Mouse (Mus musculus) CH12.LX (cell line): ENCODE measurements around the gene Suds3. TPM values are rescaled to one million over a fixed set of nuclear protein-coding genes. Genes with fewer than 3 reads are reported as not detected.

ENCODE experiments used
- DNase-seq: peaks from one replicate; pipeline ENCODE4 v3.0.0-alpha.2; 2013; ENCODE audit errors: extremely low read depth
- H3K27ac ChIP-seq: 2 replicates; pipeline ENCODE4 v1.5.1; 2012; ENCODE audit warnings: low read depth, mild to moderate bottlenecking, control low read depth, moderate library complexity; ENCODE audit not compliant: insufficient read depth
- H3K27me3 ChIP-seq: replicated peaks from 2 replicates; pipeline ENCODE3; 2012; ENCODE audit warnings: inconsistent platforms
- H3K36me3 ChIP-seq, 2 experiments: replicated peaks in 1 of 2; 2 replicates each; pipeline versions ENCODE3 to v1.6.1; 2012; ENCODE audit warnings: inconsistent platforms in 1 of 2, low read length in 1 of 2, mild to moderate bottlenecking in 1 of 2, mixed read lengths in 1 of 2, moderate library complexity in 1 of 2; ENCODE audit not compliant: control insufficient read depth in 1 of 2, insufficient read depth in 1 of 2
- H3K4me1 ChIP-seq, 2 experiments: 2 replicates each; pipeline ENCODE4 v1.6.1; 2012; ENCODE audit warnings: inconsistent platforms in 1 of 2, moderate library complexity in 1 of 2; ENCODE audit not compliant: insufficient read depth in 2 of 2, control insufficient read depth in 1 of 2
- H3K4me2 ChIP-seq: 2 replicates; pipeline ENCODE4 v1.6.1; 2012; ENCODE audit warnings: low read depth, mild to moderate bottlenecking, control low read depth; ENCODE audit not compliant: poor library complexity, insufficient read depth, severe bottlenecking
- H3K4me3 ChIP-seq, 3 experiments: fragments of 150-350 bp in 1 of 3; sonication (generic) in 1 of 3; replicated peaks in 1 of 3; 2 replicates each; pipeline versions ENCODE3 to v1.5.1; 2011 to 2012; ENCODE audit warnings: low read depth in 2 of 3, low read length in 2 of 3, mild to moderate bottlenecking in 2 of 3, moderate library complexity in 2 of 3, control low read depth in 1 of 3, improper control_type of control experiment in 1 of 3, inconsistent platforms in 1 of 3, mixed read lengths in 1 of 3; ENCODE audit not compliant: poor library complexity in 1 of 3
- H3K79me2 ChIP-seq: replicated peaks from 2 replicates; pipeline ENCODE4 v1.6.1; 2012; ENCODE audit warnings: mild to moderate bottlenecking, moderate library complexity; ENCODE audit not compliant: control insufficient read depth, poor library complexity, insufficient read depth, severe bottlenecking; ENCODE audit errors: extremely low read depth
- H3K9ac ChIP-seq: 2 replicates; pipeline ENCODE4 v1.6.1; 2012; ENCODE audit warnings: low read depth, mild to moderate bottlenecking, control low read depth, moderate library complexity; ENCODE audit not compliant: insufficient read depth
- H3K9me3 ChIP-seq: replicated peaks from 2 replicates; pipeline ENCODE3; 2012; ENCODE audit warnings: low read length, inconsistent platforms, mixed read lengths
- BHLHE40 ChIP-seq: IDR thresholded peaks from 2 replicates; pipeline ENCODE4 v1.6.1; 2011; ENCODE audit warnings: mild to moderate bottlenecking, low read depth, low read length, improper control_type of control experiment
- CHD1 ChIP-seq: IDR thresholded peaks from 2 replicates; pipeline ENCODE4 v1.6.1; 2012; ENCODE audit warnings: low read depth, low read length, improper control_type of control experiment, inconsistent platforms
- CHD2 ChIP-seq: IDR thresholded peaks from 2 replicates; pipeline ENCODE4 v1.6.1; 2011; ENCODE audit warnings: low read length, improper control_type of control experiment
- ELF1 ChIP-seq: IDR thresholded peaks from 2 replicates; pipeline ENCODE4 v1.6.1; 2014; ENCODE audit warnings: low read depth, mild to moderate bottlenecking, inconsistent platforms, low read length, improper control_type of control experiment
- EP300 ChIP-seq: IDR thresholded peaks from 2 replicates; pipeline ENCODE4 v1.6.1; 2011; ENCODE audit warnings: low read length, improper control_type of control experiment
- ETS1 ChIP-seq: conservative IDR thresholded peaks from 2 replicates; pipeline ENCODE4 v1.6.1; 2012; ENCODE audit warnings: low read depth, mild to moderate bottlenecking, inconsistent platforms, low read length, improper control_type of control experiment, moderate library complexity
- GABPA ChIP-seq: IDR thresholded peaks from 2 replicates; pipeline ENCODE4 v1.6.1; 2012; ENCODE audit warnings: low read depth, low read length, improper control_type of control experiment, inconsistent platforms; ENCODE audit not compliant: insufficient replicate concordance
- HCFC1 ChIP-seq: IDR thresholded peaks from 2 replicates; pipeline ENCODE4 v1.6.1; 2012; ENCODE audit warnings: low read depth, mild to moderate bottlenecking, inconsistent platforms, low read length, improper control_type of control experiment
- JUN ChIP-seq: IDR thresholded peaks from 2 replicates; pipeline ENCODE4 v1.6.1; 2011; ENCODE audit warnings: low read depth, mild to moderate bottlenecking, low read length, improper control_type of control experiment, moderate library complexity; ENCODE audit not compliant: insufficient read depth
- JUND ChIP-seq: conservative IDR thresholded peaks from 2 replicates; pipeline ENCODE4 v1.6.1; 2011; ENCODE audit warnings: low read depth, low read length, improper control_type of control experiment
- MAFK ChIP-seq: IDR thresholded peaks from 2 replicates; pipeline ENCODE4 v1.6.1; 2011; ENCODE audit warnings: low read length, improper control_type of control experiment; ENCODE audit not compliant: insufficient replicate concordance
- MAZ ChIP-seq: IDR thresholded peaks from 2 replicates; pipeline ENCODE4 v1.6.1; 2012; ENCODE audit warnings: low read depth, mild to moderate bottlenecking, inconsistent platforms, low read length, improper control_type of control experiment, moderate library complexity
- MEF2A ChIP-seq: IDR thresholded peaks from 2 replicates; pipeline ENCODE4 v1.6.1; 2014; ENCODE audit warnings: low read depth, mild to moderate bottlenecking, inconsistent platforms, low read length, improper control_type of control experiment, borderline replicate concordance
- MXI1 ChIP-seq: IDR thresholded peaks from 2 replicates; pipeline ENCODE4 v1.6.1; 2011; ENCODE audit warnings: mild to moderate bottlenecking, low read depth, low read length, improper control_type of control experiment
- NRF1 ChIP-seq: IDR thresholded peaks from 2 replicates; pipeline ENCODE4 v1.6.1; 2014; ENCODE audit warnings: low read depth, mild to moderate bottlenecking, inconsistent platforms, low read length, improper control_type of control experiment, moderate library complexity
- POLR2A ChIP-seq: IDR thresholded peaks from 2 replicates; pipeline ENCODE4 v1.6.1; 2011; ENCODE audit warnings: low read depth, mild to moderate bottlenecking, improper control_type of control experiment, low read length
- POLR2AphosphoS2 ChIP-seq: IDR thresholded peaks from 2 replicates; pipeline ENCODE4 v1.6.1; 2011; ENCODE audit warnings: low read depth, low read length, improper control_type of control experiment
- RAD21 ChIP-seq: IDR thresholded peaks from 2 replicates; pipeline ENCODE4 v1.6.1; 2011; ENCODE audit warnings: low read depth, mild to moderate bottlenecking, low read length, improper control_type of control experiment, moderate library complexity
- RCOR1 ChIP-seq: conservative IDR thresholded peaks from 2 replicates; pipeline ENCODE4 v1.6.1; 2012; ENCODE audit warnings: low read depth, mild to moderate bottlenecking, inconsistent platforms, low read length, improper control_type of control experiment
- SMC3 ChIP-seq: IDR thresholded peaks from 2 replicates; pipeline ENCODE4 v1.6.1; 2011; ENCODE audit warnings: low read depth, low read length, improper control_type of control experiment
- TBP ChIP-seq: conservative IDR thresholded peaks from 2 replicates; pipeline ENCODE4 v1.6.1; 2011; ENCODE audit warnings: low read depth, low read length, improper control_type of control experiment
- TCF12 ChIP-seq: IDR thresholded peaks from 2 replicates; pipeline ENCODE4 v1.6.1; 2014; ENCODE audit warnings: low read depth, mild to moderate bottlenecking, inconsistent platforms, low read length, improper control_type of control experiment
- UBTF ChIP-seq: IDR thresholded peaks from 2 replicates; pipeline ENCODE4 v1.6.1; 2012; ENCODE audit warnings: low read depth, mild to moderate bottlenecking, inconsistent platforms, low read length, improper control_type of control experiment, moderate library complexity
- USF2 ChIP-seq: conservative IDR thresholded peaks from 2 replicates; pipeline ENCODE4 v1.6.1; 2011; ENCODE audit warnings: low read depth, low read length, improper control_type of control experiment
- ZC3H11A ChIP-seq: IDR thresholded peaks from 2 replicates; pipeline ENCODE4 v1.6.1; 2012; ENCODE audit warnings: low read depth, mild to moderate bottlenecking, inconsistent platforms, low read length, improper control_type of control experiment
- ZKSCAN1 ChIP-seq: IDR thresholded peaks from 2 replicates; pipeline ENCODE4 v1.6.1; 2012; ENCODE audit warnings: low read depth, inconsistent platforms, low read length, improper control_type of control experiment, borderline replicate concordance
- ZMIZ1 ChIP-seq: IDR thresholded peaks from 2 replicates; pipeline ENCODE4 v1.6.1; 2012; ENCODE audit warnings: low read depth, mild to moderate bottlenecking, inconsistent platforms, low read length, improper control_type of control experiment
- ZNF384 ChIP-seq: IDR thresholded peaks from 2 replicates; pipeline ENCODE4 v1.6.1; 2012; ENCODE audit warnings: low read depth, low read length, improper control_type of control experiment, inconsistent platforms
- dilution Hi-C: fragments of 300-500 bp; cut with MboI; formaldehyde crosslinking; loops from 2 replicates; pipeline ENCODE4 v1.14.3; 2020; ENCODE audit warnings: low sequenced_read_pairs; ENCODE audit not compliant: extremely low pct_unique_long_range_greater_than_20kb, extremely low pct_ligation_motif_present
- in situ Hi-C: fragments of 300-500 bp; cut with MboI; formaldehyde crosslinking; loops from 3 replicates; pipeline ENCODE4 v1.14.3; 2019; ENCODE audit warnings: low sequenced_read_pairs, low pct_ligation_motif_present, low pct_unique_long_range_greater_than_20kb, mixed read lengths
- polyA plus RNA-seq: library from polyadenylated mRNA; unstranded; fragments of >175 nt; gene quantifications from 2 replicates; pipeline ENCODE4 v1.2.1, GENCODE M21; 2012; ENCODE audit warnings: low read depth; ENCODE audit not compliant: insufficient read length
- total RNA-seq, 2 experiments: library from RNA; depleted of rRNA; stranded (reverse); fragments of 300-350 nt in 1 of 2; fragments of >200 nt in 1 of 2; gene quantifications; 2 replicates each; pipeline ENCODE4 v1.2.3; 2012 to 2014

Gene Suds3
- total and polyA plus RNA-seq, 3 experiments, result 54.2 to 103 (median 68.1) TPM

GRCm38 (mm10) chr5:117159326-117159725 is 43.4 kb upstream of the Suds3 start:
- DNase-seq, result peak; percentile 69
- Histone ChIP-seq H3K9ac (peak overlapping the region; percentile 23; the same call in 1 of the 2 replicates), H3K4me3 (peak overlapping the region in 1 of 3 experiments; percentile 7), H3K79me2 (peaks cover 17% of the 10 kb centered on the region), H3K9me3 (peaks cover 4% of the 10 kb centered on the region), H3K27ac (peak overlapping the region; percentile 98), H3K4me1 (peaks cover 10 to 75% of the 10 kb centered on the region in 2 experiments), H3K27me3 (no peaks in the 10 kb centered on the region), H3K4me2 (peak overlapping the region; percentile 29), H3K36me3 (peaks cover 12 to 35% of the 10 kb centered on the region in 2 experiments)
- in situ Hi-C loops (no loop called here), dilution Hi-C loops (no loop called here)
- TF ChIP-seq RAD21 (no peak), ETS1 (no peak), TCF12 (no peak), BHLHE40 (no peak), UBTF (no peak), JUN (no peak), POLR2A (0 out of 2 replicates have a peak, but pooled peaks have one; percentile 11), RCOR1 (0 out of 2 replicates have a peak, but pooled peaks have one; percentile 37), JUND (no peak)

- H3K27me3 ChIP-seq, result no peaks in the 10 kb centered on the region
- H3K4me3 ChIP-seq, result peak overlapping the region in 1 of 3 experiments; percentile 9
- H3K79me2 ChIP-seq, result peaks cover 17% of the 10 kb centered on the region
- in situ Hi-C loops (no loop called here), dilution Hi-C loops (no loop called here)
- H3K9me3 ChIP-seq, result peaks cover 4% of the 10 kb centered on the region
- peaks cover 8 to 37% of the 10 kb centered on the region in 2 experiments for H3K36me3 ChIP-seq
- H3K4me1 ChIP-seq, result peaks cover 10 to 71% of the 10 kb centered on the region in 2 experiments
- H3K4me2 ChIP-seq, result peak overlapping the region; percentile 29
- no peak overlapping the region for H3K9ac ChIP-seq
- DNase-seq, result peak; percentile 97
- peak overlapping the region; percentile 98 for H3K27ac ChIP-seq
- TF ChIP-seq ZMIZ1 (peak; percentile 85), MEF2A (peak; percentile 90), ZNF384 (peak; percentile 69), HCFC1 (peak; percentile 40), ZKSCAN1 (no peak), UBTF (peak; percentile 76; the same call in 1 of the 2 replicates), JUND (peak; percentile 98), EP300 (peak; percentile 99), ETS1 (peak; percentile 97), CHD1 (peak; percentile 88; the same call in 1 of the 2 replicates), POLR2A (no peak; the same call in 1 of the 2 replicates), USF2 (no peak), SMC3 (peak; percentile 25), NRF1 (0 out of 2 replicates have a peak, but pooled peaks have one; percentile 33), POLR2AphosphoS2 (no peak), JUN (peak; percentile 97), ELF1 (peak; percentile 57), MXI1 (peak; percentile 79), RCOR1 (peak; percentile 99), CHD2 (peak; percentile 92), MAFK (peak; percentile 88), ZC3H11A (0 out of 2 replicates have a peak, but pooled peaks have one; percentile 4), TBP (no peak), MAZ (peak; percentile 95), GABPA (no peak), TCF12 (peak; percentile 88), BHLHE40 (peak; percentile 82)
Observed at GRCm38 (mm10) chr5:117158335-117159018, 42.6 kb upstream of the Suds3 start.
